Mouse (Mus musculus) embryonic stem cell, embryonic (primary cell): ENCODE data around the gene Zfp316.

Experiments
- CTCF ChIA-PET, 4 experiments: fragments of 300-600 bp in 2 of 4; fragments of 350-600 bp in 2 of 4; sonication (Branson Sonifier 250); formaldehyde crosslinking; loops; one replicate each; lab custom pipeline; 2022; ENCODE audit warnings: inconsistent platforms in 2 of 4; lab: Charles Lee
- POLR2A ChIA-PET, 4 experiments: fragments of 300-600 bp in 2 of 4; fragments of 350-600 bp in 2 of 4; sonication (Branson Sonifier 250); formaldehyde crosslinking; loops; one replicate each; lab custom pipeline; 2022; ENCODE audit warnings: antibody characterized with exemption in 4 of 4, inconsistent platforms in 1 of 4; lab: Charles Lee

Gene Zfp316

DNA sequence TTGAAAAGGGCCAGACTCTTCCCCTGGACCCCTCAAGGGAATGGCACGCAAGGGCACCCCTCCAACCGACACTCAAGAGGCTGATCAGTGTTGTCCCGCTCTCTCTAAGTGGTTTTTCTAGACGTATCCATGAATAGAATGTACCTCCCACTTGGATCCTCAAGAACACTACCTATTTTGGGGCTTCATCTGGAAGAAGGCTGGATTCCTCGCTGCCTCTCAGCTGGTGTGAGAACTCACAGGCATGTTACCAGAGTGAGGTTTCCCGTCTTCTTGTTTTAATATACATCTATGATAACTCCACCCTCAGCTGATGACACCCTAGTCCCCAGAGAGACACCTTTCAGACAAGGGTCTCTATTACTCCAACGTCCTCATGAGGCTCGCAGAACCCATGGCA, 8.2 kb downstream of the Zfp316 start:
- CTCF ChIA-PET: no interaction called here
- POLR2A ChIA-PET: interaction anchor here in 1 of 4 experiments (0.7 kb wide), 1 partner anchor 20 kb away, joined by 3 read pairs; no protein-coding TSS in a partner anchor

DNA sequence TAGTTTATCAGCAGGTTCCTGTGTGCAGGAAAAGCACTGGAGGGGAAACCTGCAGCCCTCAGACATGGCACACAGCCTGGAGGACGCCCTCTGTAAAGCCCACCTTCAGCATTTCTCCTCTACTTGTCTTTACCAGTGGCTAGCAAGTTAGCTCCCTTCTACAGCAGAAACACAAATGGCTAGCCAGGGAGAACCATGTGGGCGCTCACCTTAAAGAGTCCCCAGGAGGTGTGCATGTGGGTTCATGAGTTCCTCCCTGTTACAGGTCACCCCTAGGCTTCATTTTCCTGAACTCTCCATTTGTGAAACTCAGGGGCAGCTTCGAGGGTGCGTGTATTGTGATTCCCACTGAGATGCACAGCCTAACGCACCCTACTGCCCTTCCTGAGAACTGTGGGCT, 14.0 kb downstream of the Zfp316 start:
- ChIA-PET POLR2A (interaction anchor here in 2 of 4 experiments (0.7 to 1.5 kb wide), 3 partner anchors 13 to 21 kb away, joined by 3 to 4 read pairs (median 3); partner anchors contain the start of genes Zfp12 (in 1 of the 2) and Zfp316 (in 1 of the 2)), CTCF (no interaction called here)

DNA sequence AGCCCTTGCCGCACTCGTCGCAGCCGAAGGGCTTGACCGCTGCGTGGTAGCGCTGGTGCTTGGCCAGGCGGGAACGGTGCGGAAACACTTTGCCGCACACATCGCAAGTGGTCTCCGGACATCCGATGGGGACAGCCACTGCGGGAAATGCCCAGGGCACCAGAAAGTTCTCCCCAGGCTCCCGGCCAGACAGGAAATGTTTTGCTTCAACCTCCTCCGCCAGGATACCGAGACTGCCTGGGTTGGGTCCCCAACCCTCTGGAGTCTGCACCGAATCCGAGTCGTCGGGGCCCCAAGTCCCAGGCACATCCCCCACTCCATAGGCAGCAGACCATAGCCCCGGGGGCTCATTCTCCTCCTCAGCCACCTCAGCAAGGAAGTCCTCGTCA, 14.7 kb downstream of the Zfp316 start:
- ChIA-PET CTCF (no interaction called here), POLR2A (interaction anchor here in 2 of 4 experiments (0.7 to 1.0 kb wide), 2 partner anchors 20 to 68 kb away, joined by 3 read pairs; partner anchors contain the start of gene Zfp12 (in 1 of the 2))

DNA sequence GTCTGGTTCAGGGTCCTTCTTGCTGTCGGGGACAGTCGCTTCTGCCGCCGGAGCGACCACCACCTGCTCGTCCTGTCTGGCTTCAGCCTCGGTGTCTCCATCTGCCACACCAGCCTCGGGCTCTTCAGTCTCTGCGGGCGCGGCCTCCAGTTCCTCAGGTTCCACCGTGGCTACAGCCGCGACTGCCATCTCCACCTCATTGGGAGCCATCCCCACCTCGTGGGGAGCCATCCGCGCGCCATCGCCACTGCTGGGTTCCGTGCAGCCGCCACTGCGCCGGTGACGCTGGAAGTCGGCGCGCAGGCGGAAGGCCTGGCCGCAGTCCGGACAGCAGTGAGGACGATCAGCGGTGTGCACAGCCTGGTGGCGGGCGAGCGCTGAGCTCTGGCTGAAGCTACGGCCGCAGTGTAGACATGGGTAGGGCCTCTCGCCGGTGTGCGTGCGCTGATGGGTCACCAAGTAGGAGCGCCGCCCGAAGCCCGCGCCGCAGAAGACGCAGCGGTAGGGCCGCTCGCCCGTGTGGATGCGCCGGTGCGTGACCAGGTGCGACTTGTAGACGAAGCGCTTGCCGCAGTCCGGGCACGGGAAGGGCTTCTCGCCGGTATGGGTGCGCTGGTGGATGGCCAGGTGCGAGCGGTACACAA, 15.2 kb downstream of the Zfp316 start:
- CTCF ChIA-PET: no interaction called here
- POLR2A ChIA-PET: interaction anchor here in 2 of 4 experiments (0.5 to 1.0 kb wide), 3 partner anchors 10 to 199 kb away, joined by 3 to 4 read pairs (median 3); no protein-coding TSS in a partner anchor

DNA sequence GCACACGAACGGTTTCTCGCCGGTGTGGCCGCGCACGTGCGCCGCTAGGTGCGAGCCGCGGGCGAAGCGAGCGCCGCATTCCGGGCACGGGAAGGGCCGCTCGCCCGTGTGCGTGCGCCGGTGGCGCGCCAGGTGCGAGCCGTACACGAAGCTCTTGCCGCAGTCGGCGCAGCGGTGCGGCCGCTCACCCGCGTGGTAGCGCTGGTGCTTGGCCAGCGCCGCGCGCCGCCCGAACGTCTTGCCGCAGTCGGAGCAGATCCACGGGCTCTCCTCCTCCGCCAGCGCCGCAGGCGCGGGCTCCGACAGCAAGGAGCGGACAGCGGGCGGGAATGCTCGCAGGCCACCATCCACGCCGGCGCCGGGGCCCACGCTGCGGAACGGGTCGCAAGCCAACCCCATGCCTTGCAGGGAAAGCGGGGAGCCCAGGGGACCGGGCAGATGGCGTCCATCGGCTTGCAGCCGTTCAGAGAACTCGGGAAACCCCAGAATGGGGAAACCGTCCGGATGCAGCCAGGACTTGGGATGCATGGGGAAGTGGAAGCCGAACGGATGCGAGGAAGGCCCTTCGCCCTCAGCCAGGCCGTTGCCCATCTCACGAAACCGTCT, 15.8 kb downstream of the Zfp316 start:
- CTCF ChIA-PET: interaction anchor here in 2 of 4 experiments (0.5 to 1.0 kb wide), 3 partner anchors 40 to 1128 kb away, joined by 3 to 5 read pairs (median 3); partner anchors contain the start of gene Zfp853 (in 1 of the 2)
- POLR2A ChIA-PET: interaction anchor here in 3 of 4 experiments (0.5 to 2.1 kb wide), 12 partner anchors 11 to 348 kb away, joined by 3 to 7 read pairs (median 3); partner anchors contain the start of gene Zfp316 (in 1 of the 3)

DNA sequence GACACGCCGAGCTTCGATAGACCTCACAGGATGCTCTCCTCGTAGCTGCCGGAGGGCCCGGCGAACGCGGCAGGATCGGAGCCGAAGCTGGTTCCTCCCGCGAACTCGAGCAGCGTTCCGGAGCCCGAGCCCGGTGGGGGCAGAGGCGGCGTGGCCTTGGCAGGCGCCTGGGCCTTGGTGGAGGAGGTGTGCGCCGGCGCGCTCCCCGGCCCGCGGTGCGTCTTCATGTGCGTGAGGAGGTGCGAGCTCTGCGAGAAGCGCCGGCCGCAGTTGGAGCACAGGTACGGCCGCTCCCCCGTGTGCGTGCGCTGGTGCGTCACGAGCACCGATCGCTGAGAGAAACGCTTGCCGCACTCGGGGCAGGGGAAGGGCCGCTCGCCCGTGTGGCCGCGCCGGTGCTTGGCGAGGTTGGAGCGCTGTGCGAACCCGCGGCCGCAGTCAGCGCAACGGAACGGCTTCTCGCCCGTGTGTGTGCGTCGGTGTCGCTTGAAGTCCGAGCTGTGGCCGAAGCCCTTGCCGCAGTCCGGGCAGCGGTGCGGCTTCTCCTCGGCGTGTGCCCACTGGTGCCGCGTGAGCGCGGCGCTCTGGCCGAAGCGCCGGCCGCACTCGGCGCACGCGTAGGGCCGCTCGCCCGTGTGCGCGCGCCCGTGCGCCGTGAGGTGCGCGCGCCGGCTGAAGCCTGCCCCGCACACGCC, 16.5 kb downstream of the Zfp316 start:
- POLR2A ChIA-PET: interaction anchor here (0.5 to 2.1 kb wide), 16 partner anchors 11 to 347 kb away, joined by 3 to 7 read pairs (median 3); partner anchors contain the start of genes Zfp316 (in 3 of the 4) and Zfp12 (in 1 of the 4)

DNA sequence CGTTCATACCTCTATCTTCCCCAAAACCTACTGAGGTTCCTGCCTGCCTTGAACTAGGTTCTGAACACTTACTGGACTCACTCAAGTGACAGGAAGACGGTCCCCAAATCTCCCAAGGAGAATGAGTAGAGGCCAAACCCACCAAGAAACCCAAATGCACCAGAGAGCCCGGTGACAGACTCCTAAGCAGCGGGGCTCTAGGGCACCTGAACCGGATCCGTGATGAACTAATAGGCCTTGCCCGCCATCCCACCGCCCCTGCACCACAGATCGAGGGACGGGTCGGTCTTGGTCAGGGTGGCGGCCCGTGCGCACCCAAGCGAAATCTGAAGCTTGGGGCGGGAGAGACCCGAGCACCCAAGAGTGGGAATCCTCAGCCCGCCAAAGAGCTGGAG, 17.0 kb downstream of the Zfp316 start:
- ChIA-PET CTCF (interaction anchor here in 2 of 4 experiments (0.5 to 1.0 kb wide), 3 partner anchors 41 to 928 kb away, joined by 3 to 5 read pairs (median 3); partner anchors contain the start of gene Zfp853 (in 1 of the 2)), POLR2A (interaction anchor here (0.7 to 2.1 kb wide), 12 partner anchors 12 to 317 kb away, joined by 3 to 7 read pairs (median 4); partner anchors contain the start of genes Zfp316 (in 3 of the 4) and Zfp12 (in 1 of the 4))

More for the DNA sequence above, 16.5 kb downstream of the Zfp316 start:
- CTCF ChIA-PET: interaction anchor here in 2 of 4 experiments (0.5 to 1.0 kb wide), 4 partner anchors 41 to 1129 kb away, joined by 3 to 5 read pairs (median 3); partner anchors contain the start of gene Zfp853 (in 1 of the 2)

DNA sequence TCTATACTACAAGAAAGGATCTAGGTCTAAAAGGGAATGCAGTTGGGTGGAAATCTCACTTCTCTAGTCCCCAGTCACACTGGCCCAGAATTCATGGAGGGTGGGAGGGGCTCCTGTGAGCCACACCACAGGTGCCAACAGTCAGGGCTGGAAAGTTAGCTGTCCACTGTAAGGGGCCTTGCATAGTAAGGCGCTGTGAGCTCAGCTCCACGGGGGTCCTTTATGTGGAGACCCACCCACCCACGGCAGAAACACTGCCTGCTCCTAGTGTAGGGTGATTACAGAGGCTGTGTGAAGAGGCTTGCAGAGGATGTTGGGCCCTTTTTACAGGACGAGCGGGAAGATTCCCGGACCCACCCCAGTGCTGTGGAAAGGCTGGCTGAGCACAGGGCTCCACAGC, 17.8 kb downstream of the Zfp316 start:
- ChIA-PET POLR2A (interaction anchor here in 2 of 4 experiments (0.7 to 2.1 kb wide), 5 partner anchors 12 to 48 kb away, joined by 3 to 5 read pairs (median 4); partner anchors contain the start of genes Zfp12 (in 1 of the 2) and Zfp316 (in 1 of the 2)), CTCF (no interaction called here)

DNA sequence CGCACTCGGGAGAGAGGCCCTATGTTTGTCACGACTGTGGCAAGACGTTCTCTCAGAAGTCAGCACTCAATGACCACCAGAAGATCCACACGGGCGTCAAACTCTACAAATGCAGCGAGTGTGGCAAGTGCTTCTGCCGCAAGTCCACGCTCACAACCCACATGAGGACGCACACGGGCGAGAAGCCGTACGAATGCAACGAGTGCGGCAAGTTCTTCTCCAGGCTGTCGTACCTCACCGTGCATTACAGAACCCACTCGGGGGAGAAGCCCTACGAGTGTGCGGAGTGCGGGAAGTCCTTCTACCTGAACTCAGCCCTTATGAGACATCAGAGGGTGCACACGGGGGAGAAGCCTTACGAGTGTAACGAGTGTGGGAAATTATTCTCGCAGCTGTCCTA, 24.9 kb downstream of the Zfp316 start:
- POLR2A ChIA-PET: no interaction called here
- CTCF ChIA-PET: no interaction called here

DNA sequence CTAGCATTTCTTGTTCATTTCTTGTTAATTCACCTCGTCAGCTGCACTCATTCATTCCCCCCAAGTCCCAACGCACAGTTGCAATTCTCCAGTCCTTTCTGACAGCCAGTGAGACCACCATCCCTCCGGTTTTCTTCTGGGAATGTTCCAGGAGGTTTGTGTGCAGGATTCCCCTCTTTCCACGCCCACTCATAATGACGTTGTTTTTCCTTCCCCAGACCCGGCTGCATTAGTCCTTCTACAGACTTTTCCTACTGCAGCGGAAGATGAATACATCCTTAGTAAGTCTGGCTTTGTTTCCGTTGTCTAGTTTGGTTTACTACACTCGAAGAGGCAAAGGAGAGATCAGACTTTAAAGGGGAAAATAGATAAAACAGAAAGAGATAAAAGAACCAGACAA, 33.8 kb downstream of the Zfp316 start:
- ChIA-PET CTCF (interaction anchor here in 2 of 4 experiments (1.0 to 1.9 kb wide), 4 partner anchors 20 to 300 kb away, joined by 3 to 6 read pairs (median 4); no protein-coding TSS in a partner anchor), POLR2A (interaction anchor here in 1 of 4 experiments (1.3 to 1.4 kb wide), 2 partner anchors 20 to 56 kb away, joined by 3 to 6 read pairs; partner anchors contain the start of gene Rbak)

DNA sequence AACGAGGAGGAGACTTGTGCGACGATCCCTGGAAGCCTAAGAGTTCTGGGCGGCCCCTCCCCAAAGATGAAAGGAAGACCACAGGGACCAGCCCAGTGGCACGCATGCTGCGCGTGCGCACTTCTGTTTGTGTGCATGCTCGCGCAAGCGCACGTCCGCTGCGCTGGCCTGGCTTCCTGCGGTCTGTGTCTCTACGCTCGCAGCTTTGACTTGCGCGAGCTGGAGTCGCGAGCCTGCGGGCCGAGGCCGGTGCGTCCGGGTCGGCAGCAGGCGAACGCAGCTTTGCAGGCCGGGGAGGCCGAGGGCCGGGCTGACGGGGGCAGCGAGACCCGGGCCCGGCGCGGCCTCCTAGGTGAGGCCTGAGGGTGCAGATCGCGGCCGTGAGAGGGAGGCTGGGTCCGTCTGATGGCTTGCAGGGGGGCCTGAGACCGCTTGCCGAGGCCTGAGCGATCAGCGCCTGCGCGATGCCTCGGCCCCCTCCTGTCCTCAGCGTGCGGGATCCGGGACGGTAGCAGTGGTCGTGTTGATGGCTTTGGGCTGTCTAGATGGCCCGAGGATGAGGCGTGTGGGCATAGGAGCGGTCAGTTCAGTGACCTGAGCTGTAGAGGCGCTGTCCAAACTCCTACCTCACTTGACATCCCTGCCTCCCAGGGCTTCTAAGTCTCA, 34.7 kb downstream of the Zfp316 start, which contains the start of gene Zfp12:
TSS of gene Zfp12 (plus strand) at position 136 of the 666 bp plus-strand sequence.
- ChIA-PET POLR2A (interaction anchor here in 3 of 4 experiments (0.7 to 1.4 kb wide), 10 partner anchors 16 to 222 kb away, joined by 3 to 6 read pairs (median 4); partner anchors contain the start of gene Rbak (in 1 of the 3)), CTCF (interaction anchor here in 3 of 4 experiments (0.7 to 1.9 kb wide), 7 partner anchors 19 to 300 kb away, joined by 3 to 6 read pairs (median 3); no protein-coding TSS in a partner anchor)

DNA sequence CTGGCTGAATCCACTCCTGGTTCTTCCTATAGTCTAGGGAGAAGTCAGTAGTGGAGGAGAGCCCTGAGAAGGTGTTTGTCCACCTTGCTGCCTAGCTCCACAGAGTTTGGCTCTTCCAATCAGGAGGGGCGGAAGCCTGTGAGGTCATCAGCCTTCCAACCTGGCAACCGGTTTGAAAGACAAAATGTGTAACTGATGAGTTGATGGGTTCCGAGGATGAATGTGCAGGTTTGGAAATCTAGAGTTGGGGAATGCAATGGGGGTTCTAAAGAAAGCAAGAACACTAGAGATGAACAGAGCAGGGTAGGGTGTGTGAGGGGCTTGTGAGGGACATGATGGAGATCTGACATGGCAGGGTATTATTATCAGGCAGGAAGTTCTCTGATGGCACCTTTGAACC, 43.0 kb downstream of the Zfp316 start, which contains the start of gene Spdye4a:
TSS of gene Spdye4a (minus strand) at position 101 of the 400 bp plus-strand sequence.
- ChIA-PET CTCF (no interaction called here), POLR2A (no interaction called here)

DNA sequence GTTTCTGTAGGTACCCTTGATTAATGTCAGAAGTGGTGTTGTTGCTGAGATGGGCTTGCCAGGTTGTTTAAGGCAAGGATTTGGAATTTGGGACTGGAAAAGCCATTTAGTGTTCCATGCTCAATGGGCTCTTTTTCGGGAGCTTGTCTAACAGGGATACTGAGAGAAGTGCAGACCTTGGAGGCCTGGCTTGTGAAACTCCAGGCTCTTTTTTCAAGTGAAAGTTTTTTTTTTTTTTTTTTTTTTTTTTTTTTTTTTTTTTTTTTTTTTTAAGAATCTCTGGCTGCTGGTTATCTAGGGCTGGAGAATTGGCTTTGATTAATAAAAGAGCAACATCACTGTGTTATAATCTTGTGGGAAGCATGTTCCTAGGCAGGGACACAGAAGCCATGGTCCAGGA, 47.5 kb downstream of the Zfp316 start:
- CTCF ChIA-PET: no interaction called here
- POLR2A ChIA-PET: no interaction called here

DNA sequence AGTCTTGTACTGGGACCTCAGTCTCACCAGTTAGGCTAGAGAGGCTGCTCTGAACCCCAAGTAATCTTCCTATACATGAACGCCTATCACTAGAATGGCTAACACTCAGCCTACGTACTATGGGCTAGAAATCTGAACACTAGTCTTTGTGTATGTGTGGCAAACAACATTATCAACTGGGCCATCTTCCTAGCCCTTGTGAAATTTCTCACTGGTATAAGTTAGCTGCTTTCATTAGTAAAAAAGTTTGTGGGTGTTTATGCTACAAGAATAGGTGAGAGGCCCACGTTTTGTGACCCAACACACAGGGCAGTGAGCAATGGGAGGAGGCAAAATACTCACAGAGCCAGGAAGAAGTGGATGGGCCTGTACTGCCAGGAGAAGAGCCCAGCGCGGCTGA, 48.8 kb downstream of the Zfp316 start:
- ChIA-PET POLR2A (interaction anchor here in 1 of 4 experiments (1.0 kb wide), 1 partner anchor 11 kb away, joined by 3 read pairs; no protein-coding TSS in a partner anchor), CTCF (no interaction called here)

DNA sequence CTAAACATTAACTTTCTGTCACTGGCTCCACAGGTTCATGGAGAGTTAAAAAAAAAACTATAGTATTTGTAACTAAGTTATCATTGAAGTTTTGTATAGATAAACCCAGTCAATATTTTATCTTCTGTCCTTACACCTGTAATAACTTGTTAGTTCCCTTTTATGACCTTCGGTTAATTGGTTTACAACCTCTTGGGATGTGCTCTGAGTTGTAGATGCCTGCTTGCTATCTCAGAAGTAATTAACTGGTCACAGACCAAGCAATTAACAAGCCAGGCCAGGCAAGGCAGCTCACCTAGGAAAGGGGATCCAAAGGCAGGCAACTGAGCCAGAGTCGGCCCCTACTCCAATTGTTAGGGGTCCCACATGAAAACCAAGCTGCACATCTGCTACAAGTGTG, 56.0 kb downstream of the Zfp316 start:
- POLR2A ChIA-PET: no interaction called here
- CTCF ChIA-PET: no interaction called here

DNA sequence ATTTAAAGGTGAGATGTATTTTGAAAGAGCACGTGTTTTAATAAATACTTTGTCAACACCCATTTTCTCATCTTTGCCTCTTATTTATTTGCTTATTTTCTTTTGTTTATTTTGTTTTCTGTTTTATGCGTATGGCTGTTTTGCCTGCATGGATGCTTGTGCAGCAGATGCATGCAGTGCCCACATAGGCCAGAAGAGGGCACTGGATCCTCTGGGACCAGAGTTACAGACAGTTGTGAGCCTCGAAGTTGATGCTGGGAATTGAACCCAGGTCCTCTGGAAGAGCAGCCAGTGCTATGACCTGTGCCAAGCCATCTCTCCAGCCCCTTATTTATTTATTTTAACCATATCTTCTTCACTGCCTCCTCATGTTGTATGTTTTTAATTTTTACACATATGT, 64.8 kb downstream of the Zfp316 start:
- POLR2A ChIA-PET: no interaction called here
- CTCF ChIA-PET: no interaction called here
